Mouse (Mus musculus): ENCODE results near the gene Zfp292.

GRCm38 (mm10) chr4:34785646-34786045, 97.1 kb downstream of the Zfp292 start:
- TF ChIP-seq CTCF (IDR thresholded peaks at IDR 0.05; ENCODE audit: low read depth, low read length) (no peak), POLR2A (IDR thresholded peaks at IDR 0.05; ENCODE audit: extremely low read depth, insufficient read depth, low read length) (no peak)
